Comparison of ENCODE assay signal across 18 mouse cellular contexts in genomic region chr2:38547793-38548517, GRCm38 (mm10). TPM values are rescaled to one million over a fixed set of nuclear protein-coding genes. Genes with fewer than 3 reads are reported as not detected.
DNase-seq lines count a peak whose midpoint lies in the region; ATAC-seq lines count a peak whose summit lies in the region.
"Had no signal": no experiment of that assay in that cellular context is flagged by ENCODE, and none has a peak within 500 bp of the region (broad histone marks: within the 10 kb centered on the region; RNA-seq: fewer than 3 reads in every experiment).

No protein-coding gene starts in this region.

- no peak overlapping the region for H3K4me3 ChIP-seq in forebrain, embryonic 10.5 days
- H3K4me3 ChIP-seq in forebrain, embryonic 11.5 days (ENCODE audit: low read depth, low read length): no peak overlapping the region
- no peak overlapping the region for H3K4me3 ChIP-seq in midbrain, embryonic 11.5 days (ENCODE audit: low read depth, low read length)
- H3K4me3 ChIP-seq in midbrain, embryonic 15.5 days: no peak overlapping the region
- H3K4me3 ChIP-seq: embryonic facial prominence, embryonic 15.5 days; hindbrain, embryonic 15.5 days; limb, embryonic 15.5 days had no signal

- H3K27ac ChIP-seq in forebrain, embryonic 10.5 days: peak overlapping the region; percentile 56
- H3K27ac ChIP-seq in forebrain, embryonic 11.5 days (ENCODE audit: low read depth, low read length): no peak overlapping the region
- H3K27ac ChIP-seq in midbrain, embryonic 11.5 days (ENCODE audit: low read depth, low read length): peak overlapping the region; percentile 5; the same call in 1 of the 2 replicates
- H3K27ac ChIP-seq in midbrain, embryonic 15.5 days: no peak overlapping the region
- H3K27ac ChIP-seq: embryonic facial prominence, embryonic 15.5 days; hindbrain, embryonic 15.5 days; limb, embryonic 15.5 days had no signal

- no peak overlapping the region for H3K4me2 ChIP-seq in forebrain, embryonic 11.5 days (ENCODE audit: low read depth, low read length, severe bottlenecking)
- no peak overlapping the region for H3K4me2 ChIP-seq in midbrain, embryonic 11.5 days
- no peak overlapping the region for H3K4me2 ChIP-seq in midbrain, embryonic 15.5 days
- H3K4me2 ChIP-seq: embryonic facial prominence, embryonic 15.5 days; hindbrain, embryonic 15.5 days; limb, embryonic 15.5 days had no signal

- peaks cover 41% of the 10 kb centered on the region for H3K36me3 ChIP-seq in forebrain, embryonic 10.5 days (replicated peaks)
- no peaks in the 10 kb centered on the region for H3K36me3 ChIP-seq in forebrain, embryonic 11.5 days (ENCODE audit: control insufficient read depth, insufficient read depth, low read length)
- 0 out of 2 replicates have a peak, but pooled peaks cover 3% of the 10 kb centered on the region for H3K36me3 ChIP-seq in midbrain, embryonic 11.5 days (ENCODE audit: control insufficient read depth, insufficient read depth, low read length)
- H3K36me3 ChIP-seq in midbrain, embryonic 15.5 days (replicated peaks): no peaks in the 10 kb centered on the region
- H3K36me3 ChIP-seq: hindbrain, embryonic 15.5 days had no signal

- H3K9ac ChIP-seq in forebrain, embryonic 11.5 days (ENCODE audit: low read length): no peak overlapping the region
- no peak overlapping the region for H3K9ac ChIP-seq in midbrain, embryonic 11.5 days (ENCODE audit: low read length)
- no peak overlapping the region for H3K9ac ChIP-seq in midbrain, embryonic 15.5 days
- H3K9ac ChIP-seq: embryonic facial prominence, embryonic 15.5 days; hindbrain, embryonic 15.5 days; limb, embryonic 15.5 days; liver, postnatal 0 days had no signal

- ATAC-seq in forebrain, embryonic 11.5 days (replicated peaks; ENCODE audit: low FRiP score): no peak
- ATAC-seq in midbrain, embryonic 11.5 days (ENCODE audit: low FRiP score): peak; percentile 29; the same call in 1 of the 2 replicates
- no peak; the same call in 1 of the 2 replicates for ATAC-seq in midbrain, embryonic 15.5 days (replicated peaks)
- peak; percentile 90 for ATAC-seq in inflammation-experienced regulatory T-cells, adult 6 months
- ATAC-seq: liver, postnatal 0 days had no signal

- WGBS in forebrain, embryonic 10.5 days: 71% methylated on average over 11 of the region's 11 CpGs
- 70% methylated on average over 11 of the region's 11 CpGs for WGBS in forebrain, embryonic 11.5 days
- 48% methylated on average over 11 of the region's 11 CpGs for whole genome bisulfite sequencing in midbrain, embryonic 11.5 days
- WGBS in midbrain, embryonic 15.5 days: 28% methylated on average over 11 of the region's 11 CpGs

- no peaks in the 10 kb centered on the region for H3K27me3 ChIP-seq in forebrain, embryonic 10.5 days (ENCODE audit: poor library complexity, severe bottlenecking)
- H3K27me3 ChIP-seq in forebrain, embryonic 11.5 days (ENCODE audit: control insufficient read depth, insufficient read depth, low read length): no peaks in the 10 kb centered on the region
- H3K27me3 ChIP-seq in midbrain, embryonic 11.5 days (ENCODE audit: control insufficient read depth, insufficient read depth, low read length): no peaks in the 10 kb centered on the region
- H3K27me3 ChIP-seq in midbrain, embryonic 15.5 days (replicated peaks): no peaks in the 10 kb centered on the region
- H3K27me3 ChIP-seq: embryonic facial prominence, embryonic 15.5 days; hindbrain, embryonic 15.5 days; limb, embryonic 15.5 days had no signal

- peaks cover 58% of the 10 kb centered on the region for H3K4me1 ChIP-seq in forebrain, embryonic 10.5 days
- H3K4me1 ChIP-seq in forebrain, embryonic 11.5 days (replicated peaks; ENCODE audit: control insufficient read depth, insufficient read depth, low read length): peaks cover 4% of the 10 kb centered on the region
- peaks cover 28% of the 10 kb centered on the region for H3K4me1 ChIP-seq in midbrain, embryonic 11.5 days (ENCODE audit: control insufficient read depth, insufficient read depth, low read length)
- H3K4me1 ChIP-seq in midbrain, embryonic 15.5 days: peaks cover 20% of the 10 kb centered on the region

- DNase-seq in forebrain, embryonic 10.5 days (ENCODE audit: extremely low spot score, low spot score): no peak
- DNase-seq in forebrain, embryonic 11.5 days (ENCODE audit: low spot score): no peak
- DNase-seq in midbrain, embryonic 11.5 days (ENCODE audit: low spot score, missing footprints): peak; percentile 85
- peak; percentile 50 for DNase-seq in ZHBTc4 (ENCODE audit: low read depth, low spot score)
- no peak for DNase-seq in thymus, postnatal 4 days
- no peak for DNase-seq in frontal cortex, postnatal 14 days (ENCODE audit: low spot score in 2 of 2)
- DNase-seq: cerebellum, postnatal 10 days; gastrocnemius, postnatal 10 days; heart, adult 18-20 months; kidney, adult 8-10 months; liver, postnatal 0 days; lung, postnatal 14 days; thymus, postnatal 14 days had no signal

- no peaks in the 10 kb centered on the region for H3K9me3 ChIP-seq in forebrain, embryonic 10.5 days
- H3K9me3 ChIP-seq in forebrain, embryonic 11.5 days (ENCODE audit: control insufficient read depth, low read length): no peaks in the 10 kb centered on the region
- H3K9me3 ChIP-seq in midbrain, embryonic 11.5 days (ENCODE audit: control insufficient read depth, low read length): no peaks in the 10 kb centered on the region
- no peaks in the 10 kb centered on the region for H3K9me3 ChIP-seq in midbrain, embryonic 15.5 days
- H3K9me3 ChIP-seq: embryonic facial prominence, embryonic 15.5 days; hindbrain, embryonic 15.5 days; limb, embryonic 15.5 days had no signal

RNA-seq across cellular contexts. Expression of gene Nek6, which starts 36.5 kb away (rescaled TPM):
- 120 and 134 TPM in 2 replicates for polyA plus RNA-seq in forebrain, embryonic 10.5 days (2016; fragmentation: Nextera tagmentation; extraction: Ambion mirVana)
- polyA plus RNA-seq in forebrain, embryonic 11.5 days (2014; fragmentation: Nextera tagmentation; extraction: Ambion mirVana): 138 and 150 TPM in 2 replicates
- polyA plus RNA-seq in midbrain, embryonic 11.5 days (2014; fragmentation: Nextera tagmentation; extraction: Ambion mirVana): 87.3 and 92.3 TPM in 2 replicates
- 56.0 and 66.1 TPM in 2 replicates for polyA plus RNA-seq in midbrain, embryonic 15.5 days (2015; fragmentation: Nextera tagmentation; extraction: Ambion mirVana)
- 1 to 10 TPM; 3.0 to 6.2 (median 3.7) TPM for polyA plus RNA-seq in inflammation-experienced regulatory T-cells, adult 6 months (2017; shearing (Covaris generic))

Comparison
In these comparisons a context has a peak if more than half of its experiments do, and no peak if none do; other contexts are left out.
1. H3K27ac ChIP-seq: peak in forebrain, embryonic 10.5 days (single experiment) and midbrain, embryonic 11.5 days (single experiment); none in forebrain, embryonic 11.5 days (single experiment) and midbrain, embryonic 15.5 days (single experiment).
2. ATAC-seq: peak in midbrain, embryonic 11.5 days (single experiment) and inflammation-experienced regulatory T-cells, adult 6 months (single experiment); none in forebrain, embryonic 11.5 days (single experiment) and midbrain, embryonic 15.5 days (single experiment).
3. DNase-seq: peak in midbrain, embryonic 11.5 days (single experiment) and ZHBTc4 (single experiment); none in forebrain, embryonic 10.5 days (single experiment), forebrain, embryonic 11.5 days (single experiment), thymus, postnatal 4 days (single experiment) and frontal cortex, postnatal 14 days (0 of 2).